Mouse (Mus musculus) hindbrain, embryonic 11.5 days (tissue): ENCODE measurements at regions not wholly inside any gene's neighbourhood (a gene's known extent, or its start where the extent isn't known, plus 50 kb on each side); places are given as distances from the start of the nearest gene placed in this dataset.

Experiments used
- ATAC-seq: fragments of 200-750 bp; cut with Nextera tagmentation; 2 replicates; pipeline ENCODE4 v1.8.0; 2017; ENCODE audit warnings: mild to moderate bottlenecking, moderate TSS enrichment, moderate library complexity; ENCODE audit not compliant: low FRiP score
- DNase-seq: peaks from one replicate; pipeline ENCODE4 v3.0.0-alpha.2; 2015; ENCODE audit warnings: low spot score
- H3K27ac ChIP-seq: fragments of 300-500 bp; sonication (generic); 2 replicates; pipeline ENCODE4 v1.5.1; 2014; ENCODE audit warnings: mild to moderate bottlenecking, low read depth, low read length
- H3K27me3 ChIP-seq: fragments of 300-500 bp; sonication (generic); 2 replicates; pipeline ENCODE4 v1.6.1; 2014; ENCODE audit warnings: mild to moderate bottlenecking, low read length, moderate library complexity, mixed read lengths; ENCODE audit not compliant: control insufficient read depth, insufficient read depth
- H3K36me3 ChIP-seq: fragments of 300-500 bp; sonication (generic); 2 replicates; pipeline ENCODE4 v1.6.1; 2014; ENCODE audit warnings: mild to moderate bottlenecking, low read length, moderate library complexity, mixed read lengths; ENCODE audit not compliant: control insufficient read depth, insufficient read depth
- H3K4me1 ChIP-seq: fragments of 300-500 bp; sonication (generic); replicated peaks from 2 replicates; pipeline ENCODE4 v1.6.1; 2014; ENCODE audit warnings: low read length, mixed read lengths; ENCODE audit not compliant: control insufficient read depth, insufficient read depth
- H3K4me2 ChIP-seq: fragments of 300-500 bp; sonication (generic); replicated peaks from 2 replicates; pipeline ENCODE4 v1.6.1; 2014; ENCODE audit warnings: mild to moderate bottlenecking, low read depth, low read length
- H3K4me3 ChIP-seq: fragments of 300-500 bp; sonication (generic); 2 replicates; pipeline ENCODE4 v1.5.1; 2014; ENCODE audit warnings: low read depth, low read length
- H3K9ac ChIP-seq: fragments of 300-500 bp; sonication (generic); 2 replicates; pipeline ENCODE4 v1.6.1; 2014; ENCODE audit warnings: low read depth, low read length
- H3K9me3 ChIP-seq: fragments of 300-500 bp; sonication (generic); 2 replicates; pipeline ENCODE4 v1.6.1; 2016; ENCODE audit warnings: low read length; ENCODE audit not compliant: control insufficient read depth
- WGBS: fragments of 180-500 bp; shearing (Covaris S2); extraction: QIAGEN DNeasy Blood & Tissue Kit; methylation state at CpG from one replicate; pipeline ENCODE4 v1.1.7; 2014; 5-methylcytosine and 5-hydroxymethylcytosine counted together

DNA sequence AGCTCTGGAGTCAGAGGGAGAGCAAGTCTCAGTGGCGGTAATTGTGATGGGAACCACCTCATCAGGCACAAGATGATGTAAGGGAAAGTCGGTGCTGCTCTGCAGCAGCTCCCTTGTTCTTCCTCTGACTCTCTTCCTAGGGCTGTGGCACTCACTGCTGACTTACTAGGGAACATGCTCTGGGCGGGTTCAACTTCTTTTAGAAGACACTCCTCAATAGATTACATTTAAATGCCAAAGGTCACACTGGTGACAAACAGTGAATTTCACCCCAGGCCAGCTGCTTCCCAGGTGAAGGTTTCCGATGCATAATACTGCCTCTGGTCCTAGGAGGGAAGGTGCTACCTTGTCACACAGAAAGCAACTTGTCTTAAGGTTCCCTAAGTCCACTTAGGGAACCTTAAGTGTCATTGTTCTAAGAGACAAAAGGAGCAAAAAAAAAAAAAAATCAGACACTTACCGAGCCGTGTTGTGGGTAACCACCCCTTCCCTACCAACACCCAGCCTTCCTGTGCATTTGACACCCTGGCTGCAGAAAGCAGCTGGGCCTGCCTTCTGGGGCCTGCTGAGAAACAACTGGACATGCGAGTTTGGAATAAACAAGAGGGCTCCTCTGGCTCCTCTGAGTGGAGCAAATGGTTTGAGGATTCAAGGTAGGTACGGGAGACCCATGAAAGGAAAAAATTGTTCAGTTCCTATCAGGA, 135.0 kb downstream of the Pja1 start:
- Histone ChIP-seq H3K4me3 (no peak overlapping the region), H3K27me3 (peaks cover 11% of the 10 kb centered on the region; the same call in 1 of the 2 replicates), H3K36me3 (no peaks in the 10 kb centered on the region), H3K4me1 (no peaks in the 10 kb centered on the region), H3K4me2 (no peak overlapping the region), H3K9me3 (no peaks in the 10 kb centered on the region), H3K27ac (no peak overlapping the region), H3K9ac (no peak overlapping the region)
- ATAC-seq (no peak), DNase-seq (no peak)
- 36% methylated on average over 8 of the region's 8 CpGs for WGBS

DNA sequence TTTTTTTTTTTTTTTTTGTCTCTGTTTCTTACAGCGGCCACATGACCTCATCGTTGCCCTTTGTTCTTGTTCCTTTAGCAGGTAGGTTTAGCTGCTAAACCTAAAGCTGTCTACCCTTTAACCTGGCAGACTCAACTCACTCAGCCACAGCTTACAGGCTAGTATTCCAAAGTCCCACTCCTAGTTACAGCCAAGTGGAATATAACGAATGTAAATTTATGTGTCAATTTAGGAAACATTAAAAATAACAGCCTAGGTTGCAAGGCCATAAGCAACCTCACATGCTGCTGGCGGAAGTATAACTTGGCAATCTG, 138.7 kb downstream of the Pja1 start:
- Histone ChIP-seq H3K4me1 (no peaks in the 10 kb centered on the region), H3K9ac (no peak overlapping the region), H3K4me3 (no peak overlapping the region), H3K9me3 (no peaks in the 10 kb centered on the region), H3K27me3 (peaks cover 11% of the 10 kb centered on the region; the same call in 1 of the 2 replicates), H3K27ac (peak overlapping the region; percentile 33; the same call in 1 of the 2 replicates), H3K36me3 (no peaks in the 10 kb centered on the region), H3K4me2 (no peak overlapping the region)
- 60% methylated on average over 4 of the region's 4 CpGs for WGBS
- ATAC-seq (no peak; the same call in 1 of the 2 replicates), DNase-seq (no peak)

DNA sequence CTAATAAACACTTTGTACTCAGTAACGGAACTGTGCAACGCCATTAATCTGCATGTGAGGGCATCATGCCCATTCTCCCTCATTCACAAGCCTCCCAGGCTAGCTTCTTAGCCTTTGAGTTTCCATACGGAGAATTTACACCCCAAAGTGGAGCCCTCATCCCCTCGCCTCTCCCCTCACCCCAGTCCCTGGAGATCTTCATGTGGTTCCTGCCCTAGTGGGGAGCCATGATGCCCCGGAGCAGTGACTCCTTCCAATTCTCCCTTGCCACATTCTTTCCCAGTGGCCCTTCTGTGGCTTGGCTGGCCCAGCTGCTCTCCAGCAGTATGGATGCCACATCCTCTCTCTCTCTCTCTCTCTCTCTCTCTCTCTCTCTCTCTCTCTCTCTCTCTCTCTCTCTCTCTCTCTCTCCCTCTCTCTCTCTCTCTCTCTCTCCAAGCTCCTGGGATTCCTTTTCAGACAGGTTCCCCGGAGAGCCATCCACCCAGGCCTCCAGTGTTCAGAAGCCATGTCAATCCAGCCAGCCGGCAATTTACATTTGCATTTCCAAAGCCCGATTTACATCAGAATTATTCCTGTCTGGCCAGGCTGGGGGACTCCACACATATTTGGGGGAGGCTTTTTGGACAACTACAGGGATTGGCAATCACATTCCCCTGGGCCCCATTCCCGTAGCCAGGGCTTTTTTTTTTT, 139.2 kb downstream of the Pja1 start:
- H3K36me3 ChIP-seq: no peaks in the 10 kb centered on the region
- no peak overlapping the region for H3K27ac ChIP-seq
- H3K27me3 ChIP-seq: peaks cover 8% of the 10 kb centered on the region; the same call in 1 of the 2 replicates
- H3K4me1 ChIP-seq: no peaks in the 10 kb centered on the region
- 59% methylated on average over 8 of the region's 9 CpGs for WGBS
- peak; percentile 81 for ATAC-seq
- H3K9me3 ChIP-seq: no peaks in the 10 kb centered on the region
- H3K4me3 ChIP-seq: no peak overlapping the region
- no peak overlapping the region for H3K9ac ChIP-seq
- no peak overlapping the region for H3K4me2 ChIP-seq
- peak; percentile 40 for DNase-seq

GRCm38 (mm10) chrX:99330386-99330785, 140.7 kb downstream of the Pja1 start:
- Histone ChIP-seq H3K9ac (no peak overlapping the region), H3K4me1 (no peaks in the 10 kb centered on the region), H3K4me3 (no peak overlapping the region), H3K9me3 (no peaks in the 10 kb centered on the region), H3K27me3 (peaks cover 10% of the 10 kb centered on the region; the same call in 1 of the 2 replicates), H3K4me2 (no peak overlapping the region), H3K27ac (no peak overlapping the region), H3K36me3 (no peaks in the 10 kb centered on the region)
- DNase-seq (no peak), ATAC-seq (no peak)
- 94% methylated on average over 8 of the region's 8 CpGs for WGBS

GRCm38 (mm10) chrX:99328576-99328975, 142.5 kb downstream of the Pja1 start:
- H3K4me1 ChIP-seq: no peaks in the 10 kb centered on the region
- DNase-seq (no peak), ATAC-seq (no peak)
- H3K9ac ChIP-seq: no peak overlapping the region
- H3K27me3 ChIP-seq: peaks cover 7% of the 10 kb centered on the region; the same call in 1 of the 2 replicates
- 70% methylated on average over 4 of the region's 4 CpGs for WGBS
- H3K4me3 ChIP-seq: no peak overlapping the region
- H3K36me3 ChIP-seq: no peaks in the 10 kb centered on the region
- H3K4me2 ChIP-seq: no peak overlapping the region
- no peaks in the 10 kb centered on the region for H3K9me3 ChIP-seq
- no peak overlapping the region for H3K27ac ChIP-seq

DNA sequence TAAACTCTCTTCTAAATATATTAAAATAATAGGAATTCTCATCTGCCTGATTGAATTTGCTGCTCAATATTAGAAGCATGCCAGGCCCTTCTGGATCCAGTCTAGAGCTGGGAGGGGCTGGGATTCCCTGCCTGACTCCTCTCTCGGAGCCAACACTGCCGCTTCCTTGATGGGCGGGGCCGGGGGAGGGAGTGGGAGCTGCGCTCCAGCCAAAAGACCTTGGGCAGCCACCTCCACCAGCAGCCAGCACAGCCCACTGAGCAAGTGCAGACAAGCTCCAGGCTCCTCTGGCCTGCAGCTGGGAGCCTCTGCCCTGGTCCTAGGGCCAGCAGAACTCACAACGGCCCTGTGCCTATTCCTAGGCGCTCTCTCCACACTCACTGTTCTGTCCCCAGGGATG, 144.9 kb downstream of the Pja1 start:
- no peak overlapping the region for H3K4me2 ChIP-seq
- H3K9me3 ChIP-seq: no peaks in the 10 kb centered on the region
- no peak overlapping the region for H3K4me3 ChIP-seq
- H3K4me1 ChIP-seq: no peaks in the 10 kb centered on the region
- H3K9ac ChIP-seq: no peak overlapping the region
- no peaks in the 10 kb centered on the region for H3K36me3 ChIP-seq
- peak; percentile 32 for DNase-seq
- 39% methylated on average over 7 of the region's 7 CpGs for WGBS
- H3K27me3 ChIP-seq: peaks cover 4% of the 10 kb centered on the region; the same call in 1 of the 2 replicates
- no peak for ATAC-seq
- no peak overlapping the region for H3K27ac ChIP-seq

DNA sequence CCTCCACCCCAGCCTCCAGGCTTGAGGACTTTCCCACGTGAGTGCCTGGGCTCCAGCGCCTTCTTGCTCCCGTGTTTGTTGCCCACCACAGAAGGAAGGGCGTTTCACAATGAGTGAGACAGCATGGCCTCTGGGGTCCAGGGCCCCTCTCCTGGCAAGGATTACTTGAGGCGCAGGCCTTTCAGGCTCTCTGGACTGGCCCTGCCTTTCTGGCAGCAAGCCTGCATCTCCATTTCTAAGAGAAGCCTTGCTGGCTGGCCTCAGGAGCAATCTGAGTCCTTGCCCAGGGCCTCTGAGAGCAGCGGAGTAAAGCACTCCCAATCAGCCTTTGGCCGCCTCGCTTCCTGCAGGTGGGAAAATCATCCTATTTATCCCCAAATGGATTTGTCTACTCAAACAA, 145.6 kb downstream of the Pja1 start:
- Histone ChIP-seq H3K4me2 (no peak overlapping the region), H3K9ac (no peak overlapping the region), H3K27ac (no peak overlapping the region), H3K36me3 (no peaks in the 10 kb centered on the region), H3K27me3 (peaks cover 4% of the 10 kb centered on the region; the same call in 1 of the 2 replicates), H3K4me1 (no peaks in the 10 kb centered on the region), H3K4me3 (no peak overlapping the region), H3K9me3 (no peaks in the 10 kb centered on the region)
- ATAC-seq: no peak
- WGBS: 55% methylated on average over 8 of the region's 8 CpGs
- DNase-seq: no peak

GRCm38 (mm10) chrX:99324546-99325170, 146.4 kb downstream of the Pja1 start:
- no peak overlapping the region for H3K27ac ChIP-seq
- ATAC-seq (no peak), DNase-seq (no peak)
- H3K9me3 ChIP-seq: no peaks in the 10 kb centered on the region
- peaks cover 4% of the 10 kb centered on the region; the same call in 1 of the 2 replicates for H3K27me3 ChIP-seq
- H3K4me2 ChIP-seq: no peak overlapping the region
- H3K9ac ChIP-seq: no peak overlapping the region
- no peaks in the 10 kb centered on the region for H3K4me1 ChIP-seq
- no peak overlapping the region for H3K4me3 ChIP-seq
- H3K36me3 ChIP-seq: no peaks in the 10 kb centered on the region
- 50% methylated on average over 6 of the region's 6 CpGs for WGBS
